Comparison of ENCODE assay signal across 10 mouse cellular contexts in the genomic region with DNA sequence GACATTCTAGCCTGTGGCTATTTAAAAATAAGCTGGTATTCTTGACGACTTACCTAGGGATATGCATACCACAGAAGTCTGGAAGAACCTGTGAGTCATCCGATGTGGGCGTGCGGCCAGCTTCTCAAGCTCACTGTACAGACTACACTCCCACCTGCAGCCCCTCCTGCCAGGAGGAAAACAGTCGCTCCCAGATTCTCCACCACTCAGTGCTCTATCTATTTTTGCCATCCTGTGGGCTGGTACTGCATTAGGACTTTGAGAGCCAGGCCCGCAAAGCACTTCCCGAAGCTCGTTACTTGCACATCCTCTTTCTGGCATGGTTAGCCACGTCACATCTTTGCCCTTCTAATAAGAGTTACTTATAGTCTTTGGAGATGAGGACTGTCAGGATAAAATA. TPM values are rescaled to one million over a fixed set of nuclear protein-coding genes. Genes with fewer than 3 reads are reported as not detected.
DNase-seq lines count a peak whose midpoint lies in the region; ATAC-seq lines count a peak whose summit lies in the region.
"Had no signal": no experiment of that assay in that cellular context is flagged by ENCODE, and none has a peak within 500 bp of the region (broad histone marks: within the 10 kb centered on the region; RNA-seq: fewer than 3 reads in every experiment).

No protein-coding gene starts in this region.

- no peak overlapping the region for H3K9ac ChIP-seq in kidney, embryonic 15.5 days
- no peak overlapping the region for H3K9ac ChIP-seq in forebrain, embryonic 16.5 days (replicated peaks; ENCODE audit: low read depth, low read length)
- H3K9ac ChIP-seq: liver, embryonic 14.5 days had no signal

- peaks cover 4% of the 10 kb centered on the region; the same call in 1 of the 2 replicates for H3K9me3 ChIP-seq in kidney, embryonic 15.5 days (replicated peaks)
- no peaks in the 10 kb centered on the region for H3K9me3 ChIP-seq in forebrain, embryonic 16.5 days (ENCODE audit: control insufficient read depth, low read length)

- intact Hi-C loops in heart, postnatal 36 days (cut with DNase I), result no loop called here

- H3K36me3 ChIP-seq in kidney, embryonic 15.5 days, result peaks cover 71% of the 10 kb centered on the region
- H3K36me3 ChIP-seq in forebrain, embryonic 16.5 days (ENCODE audit: control insufficient read depth, insufficient read depth), result peaks cover 11% of the 10 kb centered on the region; the same call in 1 of the 2 replicates

- DNase-seq in kidney, adult 18-20 months, result peak; percentile 2
- peak; percentile 38 to 48 for DNase-seq in adrenal gland, postnatal 36 days
- peak; percentile 64 to 82 for DNase-seq in layer of hippocampus, adult 18-20 months (ENCODE audit: low spot score in 2 of 2)
- DNase-seq in embryo, embryonic 10.5 days (ENCODE audit: low spot score), result no peak
- DNase-seq in heart, postnatal 36 days, result no peak

- H3K4me3 ChIP-seq in kidney, embryonic 15.5 days (replicated peaks), result no peak overlapping the region
- H3K4me3 ChIP-seq in forebrain, embryonic 16.5 days (replicated peaks; ENCODE audit: low read length), result no peak overlapping the region

- WGBS in kidney, embryonic 15.5 days, result 86% methylated on average over 9 of the region's 9 CpGs
- WGBS in forebrain, embryonic 16.5 days, result 83% methylated on average over 9 of the region's 9 CpGs

- no peaks in the 10 kb centered on the region for H3K27me3 ChIP-seq in kidney, embryonic 15.5 days
- no peaks in the 10 kb centered on the region for H3K27me3 ChIP-seq in forebrain, embryonic 16.5 days (replicated peaks; ENCODE audit: control insufficient read depth, insufficient read depth, low read length)

- H3K4me2 ChIP-seq in kidney, embryonic 15.5 days, result no peak overlapping the region
- no peak overlapping the region for H3K4me2 ChIP-seq in forebrain, embryonic 16.5 days (ENCODE audit: low read length)

- H3K4me1 ChIP-seq in kidney, embryonic 15.5 days, result no peaks in the 10 kb centered on the region
- H3K4me1 ChIP-seq in forebrain, embryonic 16.5 days (replicated peaks; ENCODE audit: control insufficient read depth, insufficient read depth, low read length), result no peaks in the 10 kb centered on the region; the same call in 1 of the 2 replicates

- no peak for ATAC-seq in kidney, embryonic 15.5 days (replicated peaks; ENCODE audit: low FRiP score)
- ATAC-seq in megakaryocyte, adult 5-6 weeks (ENCODE audit: poor library complexity, severe bottlenecking), result peak; percentile 56
- ATAC-seq in forebrain, embryonic 16.5 days, result no peak

- no peak overlapping the region for H3K27ac ChIP-seq in kidney, embryonic 15.5 days
- no peak overlapping the region for H3K27ac ChIP-seq in forebrain, embryonic 16.5 days (ENCODE audit: low read length)
- H3K27ac ChIP-seq: liver, embryonic 14.5 days had no signal

RNA-seq across cellular contexts. Expression of gene Rnf169, which starts 32.9 kb away (rescaled TPM):
- 5.9 and 6.2 TPM in 2 replicates for polyA plus RNA-seq in kidney, embryonic 15.5 days (2015; fragmentation: Nextera tagmentation; extraction: Ambion mirVana)
- total RNA-seq in adrenal gland, postnatal 36 days (2021), result 10 to 100 TPM; 14.2 to 21.6 TPM
- total RNA-seq in layer of hippocampus, adult 18-20 months (2021), result 10 to 100 TPM; 26.6 to 28.4 TPM
- total RNA-seq in megakaryocyte, adult 5-6 weeks (2015), result 13.2 and 13.7 TPM in 2 replicates
- 19.5 and 22.0 TPM in 2 replicates for total RNA-seq in megakaryocyte, adult 5-6 weeks (2017)
- 10 to 100 TPM in 1 of 2 experiments, 1 to 10 TPM in 1; 9.0 to 10.8 TPM for total RNA-seq in heart, postnatal 36 days (2021)
- 5.5 TPM in 2 replicates for polyA plus RNA-seq in forebrain, embryonic 16.5 days (2015; fragmentation: Nextera tagmentation; extraction: Ambion mirVana)

RNA-seq across cellular contexts. Expression of gene Chrdl2, which starts 58.6 kb away (rescaled TPM):
- polyA plus RNA-seq in kidney, embryonic 15.5 days (2015; fragmentation: Nextera tagmentation; extraction: Ambion mirVana), result 0.69 and 0.87 TPM in 2 replicates
- total RNA-seq in adrenal gland, postnatal 36 days (2021), result not detected
- not detected for total RNA-seq in layer of hippocampus, adult 18-20 months (2021)
- not detected in 2 replicates for total RNA-seq in megakaryocyte, adult 5-6 weeks (2015)
- total RNA-seq in megakaryocyte, adult 5-6 weeks (2017), result not detected in 2 replicates
- total RNA-seq in heart, postnatal 36 days (2021), result under 1 TPM in 1 of 2 experiments, not detected in 1; 0.38 TPM
- 0.16 and 0.30 TPM in 2 replicates for polyA plus RNA-seq in forebrain, embryonic 16.5 days (2015; fragmentation: Nextera tagmentation; extraction: Ambion mirVana)
- total RNA-seq: hematopoietic stem cell, adult 5-6 weeks had no signal

Comparison
In these comparisons a context has a peak if more than half of its experiments do, and no peak if none do; other contexts are left out.
1. DNase-seq: peak in kidney, adult 18-20 months (single experiment), adrenal gland, postnatal 36 days (2 of 2) and layer of hippocampus, adult 18-20 months (2 of 2); none in embryo, embryonic 10.5 days (single experiment) and heart, postnatal 36 days (0 of 2).